Mouse (Mus musculus) myocyte (in vitro differentiated cells): ENCODE data around the gene Hmmr. TPM values are rescaled to one million over a fixed set of nuclear protein-coding genes. Genes with fewer than 3 reads are reported as not detected.

ENCODE experiments used
- H3K27me3 ChIP-seq: one replicate; pipeline ENCODE4 v1.6.1; 2011; ENCODE audit not compliant: control insufficient read depth, insufficient read depth, insufficient read length
- H3K36me3 ChIP-seq: one replicate; pipeline ENCODE4 v1.6.1; 2011; ENCODE audit not compliant: control insufficient read depth, insufficient read depth
- H3K4me2 ChIP-seq: one replicate; pipeline ENCODE4 v1.6.1; 2011; ENCODE audit warnings: low read depth, control low read depth
- H3K4me3 ChIP-seq: one replicate; pipeline ENCODE4 v1.5.1; 2011; ENCODE audit warnings: mild to moderate bottlenecking, control low read depth, moderate library complexity
- H3K79me2 ChIP-seq: one replicate; pipeline ENCODE4 v1.6.1; 2011; ENCODE audit not compliant: control insufficient read depth, insufficient read depth
- H3ac ChIP-seq: one replicate; pipeline ENCODE4 v1.6.1; 2011; ENCODE audit not compliant: control insufficient read depth, insufficient read length
- CEBPB ChIP-seq: IDR thresholded peaks from 2 replicates; pipeline ENCODE4 v1.6.1; 2011; ENCODE audit warnings: mild to moderate bottlenecking, moderate library complexity; ENCODE audit not compliant: poor library complexity, insufficient read depth, severe bottlenecking
- E2F4 ChIP-seq: IDR thresholded peaks from one replicate; pipeline ENCODE4 v1.6.1; 2011; ENCODE audit warnings: mild to moderate bottlenecking, control low read depth, moderate library complexity; ENCODE audit not compliant: insufficient read depth
- MAX ChIP-seq: IDR thresholded peaks from one replicate; pipeline ENCODE4 v1.6.1; 2011; ENCODE audit warnings: low read depth, mild to moderate bottlenecking, control low read depth
- MYOD1 ChIP-seq, 3 experiments: IDR thresholded peaks; one replicate each; pipeline ENCODE4 v1.6.1; 2011; ENCODE audit warnings: control low read depth in 2 of 3, low read depth in 2 of 3, mild to moderate bottlenecking in 2 of 3, moderate library complexity in 1 of 3; ENCODE audit not compliant: insufficient read length in 2 of 3, control insufficient read depth in 1 of 3
- MYOG ChIP-seq, 3 experiments: IDR thresholded peaks; one replicate each; pipeline ENCODE4 v1.6.1; 2011; ENCODE audit warnings: control low read depth in 2 of 3, low read depth in 2 of 3, mild to moderate bottlenecking in 2 of 3; ENCODE audit not compliant: insufficient read length in 2 of 3, control insufficient read depth in 1 of 3, insufficient read depth in 1 of 3
- POLR2A ChIP-seq: IDR thresholded peaks from one replicate; pipeline ENCODE4 v1.6.1; 2011; ENCODE audit warnings: low read depth, mild to moderate bottlenecking, control low read depth, moderate library complexity; ENCODE audit not compliant: insufficient read length
- POLR2AphosphoS2 ChIP-seq: IDR thresholded peaks from one replicate; pipeline ENCODE4 v1.6.1; 2011; ENCODE audit warnings: low read depth, control low read depth; ENCODE audit not compliant: insufficient read length
- REST ChIP-seq: IDR thresholded peaks from one replicate; pipeline ENCODE4 v1.6.1; 2011; ENCODE audit warnings: mild to moderate bottlenecking, control low read depth, moderate library complexity; ENCODE audit not compliant: insufficient read depth, insufficient read length
- SRF ChIP-seq: IDR thresholded peaks from one replicate; pipeline ENCODE4 v1.6.1; 2011; ENCODE audit warnings: low read depth; ENCODE audit not compliant: control insufficient read depth, insufficient read length
- TCF12 ChIP-seq: IDR thresholded peaks from one replicate; pipeline ENCODE4 v1.6.1; 2011; ENCODE audit warnings: mild to moderate bottlenecking, control low read depth; ENCODE audit not compliant: poor library complexity, insufficient read depth, severe bottlenecking
- TCF3 ChIP-seq: IDR thresholded peaks from one replicate; pipeline ENCODE4 v1.6.1; 2011; ENCODE audit warnings: low read depth, control low read depth; ENCODE audit not compliant: insufficient read length
- USF1 ChIP-seq: IDR thresholded peaks from one replicate; pipeline ENCODE4 v1.6.1; 2011; ENCODE audit warnings: low read depth, mild to moderate bottlenecking, control low read depth, moderate library complexity
- polyA plus RNA-seq: library from polyadenylated mRNA; unstranded; fragments of >200 nt; fragmentation: generic; extraction: Trizol; gene quantifications from one replicate; pipeline ENCODE4 v1.2.1, GENCODE M21; 2012; ENCODE audit warnings: missing spikeins

Hmmr gene
- polyA plus RNA-seq = 8.4 TPM

DNA sequence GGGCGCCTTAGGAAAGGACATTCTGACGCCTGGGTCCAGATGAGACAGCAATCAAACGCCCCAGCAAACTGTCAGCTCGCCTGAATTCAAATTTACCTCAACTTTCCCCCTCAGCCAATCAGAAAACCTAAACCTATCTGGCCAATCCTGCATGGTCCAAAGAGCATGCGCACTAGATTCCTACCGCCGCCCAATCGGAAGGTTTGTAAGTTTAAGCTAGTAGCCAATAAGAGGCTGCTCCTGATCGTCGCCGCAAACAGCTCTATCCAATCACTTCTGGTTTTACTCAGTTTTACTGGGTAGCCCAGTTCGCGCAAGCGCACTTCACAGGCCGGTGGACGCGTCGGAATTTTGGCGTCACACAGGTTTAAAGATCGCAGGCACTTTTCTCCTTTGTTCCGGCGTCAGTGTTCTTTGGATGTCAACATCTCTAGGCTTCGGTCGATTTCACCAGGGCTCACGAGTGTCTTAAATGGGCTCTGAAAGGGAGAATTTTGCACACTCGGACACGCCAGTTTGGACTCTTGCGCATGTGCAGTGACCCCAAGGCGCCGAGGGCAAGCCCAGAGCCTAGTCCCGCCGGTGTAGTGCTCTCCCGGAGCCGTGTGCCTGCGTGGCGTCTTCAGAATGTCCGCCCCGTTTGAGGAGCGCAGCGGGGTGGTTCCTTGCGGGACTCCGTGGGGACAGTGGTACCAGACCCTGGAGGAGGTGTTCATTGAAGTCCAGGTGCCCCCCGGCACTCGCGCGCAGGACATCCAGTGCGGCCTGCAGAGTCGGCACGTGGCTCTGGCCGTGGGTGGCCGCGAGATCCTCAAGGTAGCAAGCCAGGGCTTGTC lies at the start of gene Hmmr, which contains the start of gene Nudcd2:
Gene Hmmr, minus strand, starts transcription at position 84 of the 836 bp plus-strand sequence.
Gene Nudcd2, plus strand, starts transcription at position 329 of the 836 bp plus-strand sequence.
- TF ChIP-seq MYOG (IDR thresholded peaks at IDR 0.05; ENCODE audit: control insufficient read depth in 1 of 3, insufficient read depth in 1 of 3, insufficient read length in 2 of 3, low read depth in 2 of 3) = no peak
- TF ChIP-seq MYOD1 (IDR thresholded peaks at IDR 0.05; ENCODE audit: control insufficient read depth in 1 of 3, insufficient read length in 2 of 3, low read depth in 2 of 3) = no peak
- TF ChIP-seq POLR2A = peak; percentile 84
- TF ChIP-seq SRF = no peak
- no peak for TF ChIP-seq USF1
- peak; percentile 4 for TF ChIP-seq REST
- TF ChIP-seq TCF12 = no peak
- peak; percentile 85 for TF ChIP-seq POLR2AphosphoS2
- TF ChIP-seq E2F4 = peak; percentile 89

DNA sequence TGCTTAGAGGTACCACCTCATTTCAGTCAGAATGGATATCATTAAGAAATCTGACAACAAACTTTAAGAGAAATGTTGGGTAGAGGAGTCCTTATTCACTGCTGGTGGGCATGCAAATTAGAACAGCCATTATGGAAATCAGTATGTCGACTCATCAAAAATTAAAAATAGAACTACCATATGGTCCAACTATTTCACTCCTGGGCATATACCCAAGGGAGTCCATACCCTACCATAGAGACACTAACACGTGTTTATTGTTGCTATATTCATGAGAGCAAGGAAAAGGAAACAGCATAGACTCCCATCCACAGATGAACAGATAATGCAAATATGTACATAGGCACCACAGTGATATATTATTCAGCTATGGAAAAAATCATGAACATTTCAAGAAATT lies 48.6 kb upstream of the Hmmr start:
- Histone ChIP-seq H3K36me3 (no peaks in the 10 kb centered on the region), H3K4me3 (no peak overlapping the region), H3ac (no peak overlapping the region), H3K79me2 (no peaks in the 10 kb centered on the region), H3K27me3 (no peaks in the 10 kb centered on the region), H3K4me2 (no peak overlapping the region)
- TF ChIP-seq SRF (no peak), REST (no peak), MAX (no peak), E2F4 (no peak), MYOG (IDR thresholded peaks at IDR 0.05; ENCODE audit: control insufficient read depth in 1 of 3, insufficient read depth in 1 of 3, insufficient read length in 2 of 3, low read depth in 2 of 3) (no peak), POLR2A (no peak), CEBPB (no peak), TCF3 (no peak), MYOD1 (IDR thresholded peaks at IDR 0.05; ENCODE audit: control insufficient read depth in 1 of 3, insufficient read length in 2 of 3, low read depth in 2 of 3) (no peak)

More for the DNA sequence above, at the start of gene Hmmr, which contains the start of gene Nudcd2:
- Histone ChIP-seq H3K36me3 (peaks cover 21% of the 10 kb centered on the region), H3K79me2 (peaks cover 54% of the 10 kb centered on the region), H3K27me3 (no peaks in the 10 kb centered on the region), H3ac (peak within 1 kb of the TSS; percentile 43), H3K4me2 (peak within 1 kb of the TSS; percentile 71), H3K4me3 (peak within 1 kb of the TSS; percentile 96)

GRCm38 (mm10) chr11:40775315-40776269 lies 42.4 kb upstream of the Hmmr start:
- TF ChIP-seq MYOD1 (IDR thresholded peaks at IDR 0.05; ENCODE audit: control insufficient read depth in 1 of 3, insufficient read length in 2 of 3, low read depth in 2 of 3) = no peak
- TF ChIP-seq E2F4 = no peak
- TF ChIP-seq MYOG (IDR thresholded peaks at IDR 0.05; ENCODE audit: control insufficient read depth in 1 of 3, insufficient read depth in 1 of 3, insufficient read length in 2 of 3, low read depth in 2 of 3) = no peak
- TF ChIP-seq TCF3 = no peak
- TF ChIP-seq POLR2AphosphoS2 = no peak
- TF ChIP-seq USF1 = no peak
- TF ChIP-seq TCF12 = no peak
- TF ChIP-seq MAX = no peak
- no peak for TF ChIP-seq CEBPB
- TF ChIP-seq REST = no peak
- TF ChIP-seq POLR2A = no peak
- no peak for TF ChIP-seq SRF
- Histone ChIP-seq H3K27me3 (peaks cover 6% of the 10 kb centered on the region), H3K4me3 (no peak overlapping the region)

GRCm38 (mm10) chr11:40764690-40765089 lies 31.5 kb upstream of the Hmmr start:
- no peak for TF ChIP-seq CEBPB
- no peak for TF ChIP-seq SRF
- TF ChIP-seq POLR2A = no peak
- no peak for TF ChIP-seq REST
- no peak for TF ChIP-seq MAX
- TF ChIP-seq MYOD1 (IDR thresholded peaks at IDR 0.05; ENCODE audit: control insufficient read depth in 1 of 3, insufficient read length in 2 of 3, low read depth in 2 of 3) = no peak
- no peak for TF ChIP-seq TCF12
- TF ChIP-seq E2F4 = no peak
- H3K36me3 ChIP-seq = no peaks in the 10 kb centered on the region
- H3K27me3 ChIP-seq = no peaks in the 10 kb centered on the region
- no peaks in the 10 kb centered on the region for H3K79me2 ChIP-seq
- no peak overlapping the region for H3K4me3 ChIP-seq
- no peak overlapping the region for H3K4me2 ChIP-seq
- H3ac ChIP-seq = no peak overlapping the region

More at GRCm38 (mm10) chr11:40775315-40776269, 42.4 kb upstream of the Hmmr start:
- no peaks in the 10 kb centered on the region for H3K79me2 ChIP-seq
- H3K36me3 ChIP-seq = no peaks in the 10 kb centered on the region
- peak overlapping the region; percentile 41 for H3K4me2 ChIP-seq
- no peak overlapping the region for H3ac ChIP-seq
